Mouse (Mus musculus): ENCODE results near the gene Heatr6.

Gene Heatr6

GRCm38 (mm10) chr11:83754227-83754626 lies 731 bp downstream of the Heatr6 start:
- no peak for DNase-seq

GRCm38 (mm10) chr11:83767306-83767705 lies 13.8 kb downstream of the Heatr6 start:
- no peak for DNase-seq

GRCm38 (mm10) chr11:83768976-83769375 lies 15.5 kb downstream of the Heatr6 start:
- DNase-seq = no peak

GRCm38 (mm10) chr11:83771014-83771413 lies 17.5 kb downstream of the Heatr6 start:
- no peak for DNase-seq

GRCm38 (mm10) chr11:83772341-83772740 lies 18.8 kb downstream of the Heatr6 start:
- no peak for DNase-seq

GRCm38 (mm10) chr11:83773691-83774090 lies 20.2 kb downstream of the Heatr6 start:
- no peak for DNase-seq

GRCm38 (mm10) chr11:83774324-83774723 lies 20.8 kb downstream of the Heatr6 start:
- DNase-seq = no peak

- no peak for DNase-seq
Observed at GRCm38 (mm10) chr11:83776798-83777197, 23.3 kb downstream of the Heatr6 start.

GRCm38 (mm10) chr11:83783931-83784600 lies 30.6 kb downstream of the Heatr6 start:
- peak; percentile 30 for DNase-seq

- DNase-seq = peak; percentile 51
Observed at GRCm38 (mm10) chr11:83784661-83785060, 31.2 kb downstream of the Heatr6 start.

- DNase-seq = peak; percentile 81
Observed at GRCm38 (mm10) chr11:83785366-83785765, 31.9 kb downstream of the Heatr6 start.

GRCm38 (mm10) chr11:83786835-83787234 lies 33.3 kb downstream of the Heatr6 start:
- DNase-seq = peak; percentile 84

- DNase-seq = no peak
Observed at GRCm38 (mm10) chr11:83787401-83788021, 34.0 kb downstream of the Heatr6 start.

- peak; percentile 32 for DNase-seq
Observed at GRCm38 (mm10) chr11:83788331-83788730, 34.8 kb downstream of the Heatr6 start.

- DNase-seq = peak; percentile 52
Observed at GRCm38 (mm10) chr11:83789259-83789658, 35.8 kb downstream of the Heatr6 start.

- peak; percentile 38 for DNase-seq
Observed at GRCm38 (mm10) chr11:83791133-83791532, 37.6 kb downstream of the Heatr6 start.

- DNase-seq = peak; percentile 39
Observed at GRCm38 (mm10) chr11:83792316-83792914, 38.9 kb downstream of the Heatr6 start.

GRCm38 (mm10) chr11:83793264-83793663 lies 39.8 kb downstream of the Heatr6 start:
- peak; percentile 75 for DNase-seq

- DNase-seq = peak; percentile 37
Observed at GRCm38 (mm10) chr11:83796112-83796511, 42.6 kb downstream of the Heatr6 start.

- DNase-seq = peak; percentile 76
Observed at GRCm38 (mm10) chr11:83796980-83797608, 43.6 kb downstream of the Heatr6 start.

- DNase-seq = peak; percentile 45
Observed at GRCm38 (mm10) chr11:83799871-83800430, 46.5 kb downstream of the Heatr6 start.

GRCm38 (mm10) chr11:83802166-83802565 lies 48.7 kb downstream of the Heatr6 start:
- DNase-seq = peak; percentile 80

- DNase-seq = no peak
Observed at GRCm38 (mm10) chr11:83802581-83802980, 49.1 kb downstream of the Heatr6 start.

Measured in kidney, postnatal 10 days (tissue).